ENCODE assay signal across 11 mouse cellular contexts in the genomic region with DNA sequence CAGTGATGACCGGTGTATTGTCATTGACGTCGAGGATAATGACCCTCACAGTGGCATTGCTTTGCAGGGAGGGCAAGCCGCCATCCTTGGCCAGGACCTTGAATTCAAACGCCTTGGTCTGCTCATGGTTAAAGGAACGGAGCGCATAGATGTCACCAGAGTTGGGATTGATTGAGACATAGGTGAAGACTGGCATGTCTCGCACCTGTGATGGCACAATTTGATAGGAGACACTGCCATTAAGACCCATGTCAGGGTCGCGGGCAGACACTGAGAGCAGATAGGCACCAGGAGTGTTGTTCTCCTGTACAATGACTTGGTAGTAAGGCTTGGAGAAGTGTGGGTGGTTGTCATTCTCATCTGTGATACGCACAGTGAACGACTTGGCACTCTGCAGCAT. TPM values are rescaled to one million over a fixed set of nuclear protein-coding genes. Genes with fewer than 3 reads are reported as not detected.
DNase-seq lines count a peak whose midpoint lies in the region; ATAC-seq lines count a peak whose summit lies in the region.
"Had no signal": no experiment of that assay in that cellular context is flagged by ENCODE, and none has a peak within 500 bp of the region (broad histone marks: within the 10 kb centered on the region; RNA-seq: fewer than 3 reads in every experiment).

No protein-coding gene starts in this region.

- no peaks in the 10 kb centered on the region for H3K36me3 ChIP-seq in heart, embryonic 16.5 days (ENCODE audit: control insufficient read depth, insufficient read depth)
- H3K36me3 ChIP-seq in heart, embryonic 12.5 days, result no peaks in the 10 kb centered on the region
- H3K36me3 ChIP-seq in embryonic facial prominence, embryonic 15.5 days, result no peaks in the 10 kb centered on the region
- no peaks in the 10 kb centered on the region for H3K36me3 ChIP-seq in hindbrain, embryonic 16.5 days (ENCODE audit: control insufficient read depth, insufficient read depth, low read length)
- H3K36me3 ChIP-seq in neural tube, embryonic 12.5 days, result no peaks in the 10 kb centered on the region

- DNase-seq in cerebellum, adult 9-11 months, result no peak
- DNase-seq in frontal cortex, postnatal 36 days (ENCODE audit: low spot score in 2 of 2), result no peak
- no peak for DNase-seq in adrenal gland, adult 8-10 months
- DNase-seq: B cell, adult 2 months; gastrocnemius, postnatal 25 days had no signal

- H3K9ac ChIP-seq in heart, embryonic 16.5 days (ENCODE audit: low read length), result no peak overlapping the region
- no peak overlapping the region for H3K9ac ChIP-seq in heart, embryonic 12.5 days
- no peak overlapping the region for H3K9ac ChIP-seq in embryonic facial prominence, embryonic 15.5 days
- H3K9ac ChIP-seq in hindbrain, embryonic 16.5 days (ENCODE audit: low read depth, low read length), result peak overlapping the region; percentile 4; the same call in 1 of the 2 replicates
- H3K9ac ChIP-seq in neural tube, embryonic 12.5 days, result 0 out of 2 replicates have a peak overlapping the region, but pooled peaks have one; percentile 8

- peaks cover 41% of the 10 kb centered on the region for H3K27me3 ChIP-seq in heart, embryonic 16.5 days (ENCODE audit: control insufficient read depth, insufficient read depth, low read length)
- peaks cover 67% of the 10 kb centered on the region for H3K27me3 ChIP-seq in heart, embryonic 12.5 days (replicated peaks)
- peaks cover 29% of the 10 kb centered on the region for H3K27me3 ChIP-seq in embryonic facial prominence, embryonic 15.5 days
- no peaks in the 10 kb centered on the region for H3K27me3 ChIP-seq in hindbrain, embryonic 16.5 days (replicated peaks; ENCODE audit: control insufficient read depth, insufficient read depth, low read length)
- H3K27me3 ChIP-seq in neural tube, embryonic 12.5 days (replicated peaks), result 0 out of 2 replicates have a peak, but pooled peaks cover 6% of the 10 kb centered on the region

- no peak overlapping the region for H3K4me3 ChIP-seq in heart, embryonic 16.5 days (ENCODE audit: low read length)
- H3K4me3 ChIP-seq in heart, embryonic 12.5 days, result no peak overlapping the region
- H3K4me3 ChIP-seq in embryonic facial prominence, embryonic 15.5 days (replicated peaks), result peak overlapping the region; percentile 53
- H3K4me3 ChIP-seq in hindbrain, embryonic 16.5 days (ENCODE audit: low read length), result peak overlapping the region; percentile 58
- H3K4me3 ChIP-seq in neural tube, embryonic 12.5 days, result peak overlapping the region; percentile 50

- peak overlapping the region; percentile 89; the same call in 1 of the 2 replicates for H3K4me2 ChIP-seq in heart, embryonic 16.5 days (ENCODE audit: low read depth, low read length)
- no peak overlapping the region for H3K4me2 ChIP-seq in heart, embryonic 12.5 days
- H3K4me2 ChIP-seq in embryonic facial prominence, embryonic 15.5 days (replicated peaks), result peak overlapping the region; percentile 80
- H3K4me2 ChIP-seq in hindbrain, embryonic 16.5 days (ENCODE audit: low read length), result peak overlapping the region; percentile 71
- peak overlapping the region; percentile 78 for H3K4me2 ChIP-seq in neural tube, embryonic 12.5 days (replicated peaks)

- no peak for ATAC-seq in heart, embryonic 16.5 days (replicated peaks; ENCODE audit: extremely low read depth, insufficient read depth, low FRiP score)
- ATAC-seq in heart, embryonic 12.5 days (ENCODE audit: insufficient number of reproducible peaks, low FRiP score), result no peak
- no peak for ATAC-seq in embryonic facial prominence, embryonic 15.5 days (ENCODE audit: insufficient number of reproducible peaks, low FRiP score, low TSS enrichment, low read depth)
- ATAC-seq in hindbrain, embryonic 16.5 days, result no peak
- no peak for ATAC-seq in neural tube, embryonic 12.5 days (ENCODE audit: low FRiP score, low read depth)
- ATAC-seq: inflammation-experienced regulatory T-cells, adult 6 months had no signal

- H3K9me3 ChIP-seq in heart, embryonic 16.5 days (replicated peaks; ENCODE audit: control insufficient read depth, low read length), result no peaks in the 10 kb centered on the region
- H3K9me3 ChIP-seq in heart, embryonic 12.5 days (replicated peaks), result no peaks in the 10 kb centered on the region
- H3K9me3 ChIP-seq in embryonic facial prominence, embryonic 15.5 days (replicated peaks), result no peaks in the 10 kb centered on the region
- no peaks in the 10 kb centered on the region; the same call in 1 of the 2 replicates for H3K9me3 ChIP-seq in hindbrain, embryonic 16.5 days (ENCODE audit: control insufficient read depth, low read length)
- H3K9me3 ChIP-seq in neural tube, embryonic 12.5 days, result no peaks in the 10 kb centered on the region

- WGBS in heart, embryonic 16.5 days, result 37% methylated on average over 12 of the region's 12 CpGs
- 34% methylated on average over 12 of the region's 12 CpGs for WGBS in heart, embryonic 12.5 days
- 44% methylated on average over 12 of the region's 12 CpGs for WGBS in embryonic facial prominence, embryonic 15.5 days
- 44% methylated on average over 12 of the region's 12 CpGs for WGBS in hindbrain, embryonic 16.5 days
- 33% methylated on average over 12 of the region's 12 CpGs for WGBS in neural tube, embryonic 12.5 days

- H3K27ac ChIP-seq in heart, embryonic 16.5 days (ENCODE audit: low read length), result no peak overlapping the region
- no peak overlapping the region for H3K27ac ChIP-seq in heart, embryonic 12.5 days (ENCODE audit: poor library complexity, severe bottlenecking)
- no peak overlapping the region for H3K27ac ChIP-seq in embryonic facial prominence, embryonic 15.5 days (replicated peaks)
- no peak overlapping the region for H3K27ac ChIP-seq in hindbrain, embryonic 16.5 days (ENCODE audit: low read depth, low read length)
- no peak overlapping the region for H3K27ac ChIP-seq in neural tube, embryonic 12.5 days

- no peaks in the 10 kb centered on the region for H3K4me1 ChIP-seq in heart, embryonic 16.5 days (ENCODE audit: control insufficient read depth, insufficient read depth, low read length)
- 0 out of 2 replicates have a peak, but pooled peaks cover 4% of the 10 kb centered on the region for H3K4me1 ChIP-seq in heart, embryonic 12.5 days (replicated peaks)
- H3K4me1 ChIP-seq in embryonic facial prominence, embryonic 15.5 days, result 0 out of 2 replicates have a peak, but pooled peaks cover 5% of the 10 kb centered on the region
- no peaks in the 10 kb centered on the region for H3K4me1 ChIP-seq in hindbrain, embryonic 16.5 days (ENCODE audit: control insufficient read depth, insufficient read depth, low read depth, low read length)
- no peaks in the 10 kb centered on the region for H3K4me1 ChIP-seq in neural tube, embryonic 12.5 days

RNA-seq across cellular contexts. Expression of gene Pcdh19, which starts 3.2 kb away (rescaled TPM):
- polyA plus RNA-seq in heart, embryonic 16.5 days (2015; fragmentation: Nextera tagmentation; extraction: Ambion mirVana), result 0.95 and 1.00 TPM in 2 replicates
- 0.17 and 0.20 TPM in 2 replicates for polyA plus RNA-seq in heart, embryonic 12.5 days (2016; fragmentation: Nextera tagmentation; extraction: Ambion mirVana)
- polyA plus RNA-seq in embryonic facial prominence, embryonic 15.5 days (2015; fragmentation: Nextera tagmentation; extraction: Ambion mirVana), result 4.6 and 4.8 TPM in 2 replicates
- 14.6 and 18.8 TPM in 2 replicates for polyA plus RNA-seq in hindbrain, embryonic 16.5 days (2015; fragmentation: Nextera tagmentation; extraction: Ambion mirVana)
- 6.6 TPM in 2 replicates for polyA plus RNA-seq in neural tube, embryonic 12.5 days (2016; fragmentation: Nextera tagmentation; extraction: Ambion mirVana)
- 10 to 100 TPM in 3 of 4 experiments, 1 to 10 TPM in 1; 9.5 to 14.6 (median 11.7) TPM for total RNA-seq in adrenal gland, adult 8-10 months (2022)
- polyA plus RNA-seq: inflammation-experienced regulatory T-cells, adult 6 months had no signal

Comparison
In these comparisons a context has a peak if more than half of its experiments do, and no peak if none do; other contexts are left out.
1. H3K4me3 ChIP-seq: peak in embryonic facial prominence, embryonic 15.5 days (single experiment), hindbrain, embryonic 16.5 days (single experiment) and neural tube, embryonic 12.5 days (single experiment); none in heart, embryonic 16.5 days (single experiment) and heart, embryonic 12.5 days (single experiment).
2. H3K9ac ChIP-seq: peak in hindbrain, embryonic 16.5 days (single experiment) and neural tube, embryonic 12.5 days (single experiment); none in heart, embryonic 16.5 days (single experiment), heart, embryonic 12.5 days (single experiment) and embryonic facial prominence, embryonic 15.5 days (single experiment).